Mouse (Mus musculus): ENCODE results near the gene Akap13. TPM values are rescaled to one million over a fixed set of nuclear protein-coding genes. Genes with fewer than 3 reads are reported as not detected.

The Akap13 gene
- total and polyA plus RNA-seq, 2 experiments from 2014 or later, result 13.8 to 26.1 TPM

DNA sequence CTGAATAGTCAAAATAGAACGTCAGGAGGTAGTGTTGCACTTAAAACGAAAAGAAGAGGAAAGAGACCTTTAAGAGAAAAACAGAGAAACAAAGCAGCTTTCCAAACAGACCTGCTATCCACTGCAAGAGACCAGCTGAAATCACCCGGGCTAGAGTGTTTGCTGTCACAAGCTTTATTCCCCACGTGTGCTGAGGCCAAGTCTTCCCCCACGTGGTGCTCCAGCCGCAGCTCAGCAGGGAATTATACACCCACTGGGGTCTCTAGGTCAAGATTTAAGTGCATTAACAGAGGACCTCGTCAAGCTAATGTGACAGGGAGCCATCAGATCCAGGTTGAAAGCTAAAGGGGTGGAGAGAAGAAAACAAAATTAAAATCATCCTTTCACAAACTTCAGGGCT is 24.3 kb upstream of the Akap13 start:
- H3K4me1 ChIP-seq (ENCODE audit: insufficient read depth, low read length), result no peaks in the 10 kb centered on the region
- DNase-seq (ENCODE audit: low spot score), result no peak
- no peaks in the 10 kb centered on the region for H3K9me3 ChIP-seq (ENCODE audit: low read length)
- TF ChIP-seq CTCF (IDR thresholded peaks at IDR 0.05; ENCODE audit: low read depth), result no peak
- no peaks in the 10 kb centered on the region for H3K27me3 ChIP-seq (ENCODE audit: insufficient read depth, low read length)
- no peak overlapping the region for H3K4me3 ChIP-seq (ENCODE audit: low read length)
- WGBS, result 37% methylated on average over 7 of the region's 7 CpGs
- H3K36me3 ChIP-seq (ENCODE audit: insufficient read depth, low read length), result no peaks in the 10 kb centered on the region
- no peak overlapping the region for H3K27ac ChIP-seq
- no peak overlapping the region for H3K4me2 ChIP-seq (ENCODE audit: low read depth, low read length)
- no peak for ATAC-seq
- no peak overlapping the region for H3K9ac ChIP-seq (replicated peaks; ENCODE audit: low read length)

DNA sequence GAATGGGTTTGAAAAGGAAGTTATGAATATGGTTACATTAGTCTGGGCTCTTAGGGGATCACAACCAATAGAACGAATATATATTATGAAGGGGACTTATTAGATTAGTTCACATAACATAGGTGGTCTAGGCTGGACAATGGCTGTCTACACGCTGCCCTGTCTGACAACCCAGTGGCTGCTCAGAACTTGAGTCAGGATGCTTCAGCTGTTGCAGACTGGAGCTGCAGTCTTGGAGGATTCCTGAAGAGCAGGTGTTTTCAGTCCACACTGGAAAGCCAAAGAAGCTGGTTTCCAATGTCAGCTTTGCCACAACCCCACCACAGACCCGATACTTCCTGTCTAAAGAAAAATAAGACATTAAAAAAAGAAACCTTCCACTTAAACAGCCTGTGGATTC is 23.3 kb upstream of the Akap13 start:
- no peak for TF ChIP-seq CTCF (IDR thresholded peaks at IDR 0.05; ENCODE audit: low read depth)
- H3K4me3 ChIP-seq (ENCODE audit: low read length), result no peak overlapping the region
- ATAC-seq (no peak), DNase-seq (ENCODE audit: low spot score) (no peak)
- H3K4me2 ChIP-seq (ENCODE audit: low read depth, low read length), result no peak overlapping the region
- no peaks in the 10 kb centered on the region for H3K9me3 ChIP-seq (ENCODE audit: low read length)
- no peak overlapping the region for H3K9ac ChIP-seq (replicated peaks; ENCODE audit: low read length)
- H3K36me3 ChIP-seq (ENCODE audit: insufficient read depth, low read length), result no peaks in the 10 kb centered on the region
- WGBS, result 90% methylated on average over 3 of the region's 3 CpGs
- no peaks in the 10 kb centered on the region for H3K4me1 ChIP-seq (ENCODE audit: insufficient read depth, low read length)
- H3K27me3 ChIP-seq (ENCODE audit: insufficient read depth, low read length), result no peaks in the 10 kb centered on the region
- H3K27ac ChIP-seq, result no peak overlapping the region

DNA sequence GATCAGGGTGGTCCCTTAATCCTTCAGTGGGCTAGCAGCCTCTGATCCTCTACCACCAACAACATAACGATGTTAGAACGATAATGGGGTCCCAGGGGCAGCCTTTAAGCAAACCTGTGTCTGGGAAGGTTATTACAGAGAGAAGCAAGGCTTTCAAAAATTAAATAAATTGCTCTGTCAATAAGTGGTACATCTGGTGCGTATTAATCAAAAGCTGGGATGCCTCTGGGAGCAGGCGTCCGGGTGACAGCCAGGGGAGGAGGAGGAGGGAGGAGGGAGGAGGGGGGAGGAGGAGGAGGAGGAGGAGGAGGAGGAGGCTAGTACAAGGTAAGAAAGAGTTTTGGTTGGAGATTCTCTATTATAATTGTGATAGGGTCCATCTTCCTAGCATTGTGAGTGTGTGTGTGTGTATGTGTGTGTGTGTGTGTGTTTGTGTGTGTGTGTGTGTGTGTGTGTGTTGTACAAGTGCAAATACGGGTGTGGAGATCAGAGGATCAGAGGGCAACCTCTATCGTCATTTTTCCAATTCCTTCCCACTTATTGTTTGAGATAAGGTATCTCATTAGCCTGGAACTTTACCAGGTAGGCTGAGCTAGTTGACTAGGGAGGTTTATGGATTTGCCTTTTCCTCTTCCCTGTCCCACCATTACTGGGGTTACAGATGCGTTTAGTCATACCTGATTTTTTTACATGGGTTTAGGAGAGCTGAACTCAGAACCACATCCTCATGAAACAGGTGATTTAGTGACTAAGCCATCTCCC is 18.7 kb upstream of the Akap13 start:
- Histone ChIP-seq H3K9me3 (ENCODE audit: low read length) (no peaks in the 10 kb centered on the region), H3K4me1 (ENCODE audit: insufficient read depth, low read length) (no peaks in the 10 kb centered on the region), H3K27me3 (ENCODE audit: insufficient read depth, low read length) (no peaks in the 10 kb centered on the region), H3K36me3 (ENCODE audit: insufficient read depth, low read length) (no peaks in the 10 kb centered on the region), H3K4me3 (ENCODE audit: low read length) (no peak overlapping the region), H3K27ac (no peak overlapping the region), H3K9ac (replicated peaks; ENCODE audit: low read length) (no peak overlapping the region), H3K4me2 (ENCODE audit: low read depth, low read length) (no peak overlapping the region)
- no peak for TF ChIP-seq CTCF (IDR thresholded peaks at IDR 0.05; ENCODE audit: low read depth)
- DNase-seq (ENCODE audit: low spot score) (no peak), ATAC-seq (no peak)
- WGBS, result 70% methylated on average over 6 of the region's 8 CpGs

DNA sequence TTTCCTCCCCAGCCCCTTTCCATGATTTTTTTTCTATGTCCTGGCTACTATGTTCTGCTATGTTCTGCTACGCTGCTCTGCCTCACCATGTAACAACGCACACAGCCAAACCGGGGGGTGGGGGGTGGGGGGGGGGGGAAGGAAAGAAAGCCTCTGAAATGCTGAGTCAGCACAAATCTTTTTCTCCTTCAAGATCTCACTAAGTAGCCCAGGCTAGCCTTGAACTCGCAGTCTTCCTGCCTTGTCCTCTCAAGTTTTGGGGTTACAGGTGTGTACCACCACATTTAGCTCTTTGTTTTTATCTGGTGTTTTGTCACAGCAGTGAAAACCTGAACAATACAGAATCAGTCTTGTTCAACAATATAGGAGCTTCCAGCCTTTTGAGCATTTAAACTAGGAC is 15.8 kb upstream of the Akap13 start:
- 97% methylated on average over 4 of the region's 4 CpGs for WGBS
- DNase-seq (ENCODE audit: low spot score), result no peak
- no peaks in the 10 kb centered on the region for H3K4me1 ChIP-seq (ENCODE audit: insufficient read depth, low read length)
- no peak overlapping the region for H3K4me2 ChIP-seq (ENCODE audit: low read depth, low read length)
- H3K4me3 ChIP-seq (ENCODE audit: low read length), result no peak overlapping the region
- ATAC-seq, result no peak
- H3K9me3 ChIP-seq (ENCODE audit: low read length), result no peaks in the 10 kb centered on the region
- no peaks in the 10 kb centered on the region for H3K27me3 ChIP-seq (ENCODE audit: insufficient read depth, low read length)
- TF ChIP-seq CTCF (IDR thresholded peaks at IDR 0.05; ENCODE audit: low read depth), result no peak
- H3K27ac ChIP-seq, result no peak overlapping the region
- no peaks in the 10 kb centered on the region for H3K36me3 ChIP-seq (ENCODE audit: insufficient read depth, low read length)
- no peak overlapping the region for H3K9ac ChIP-seq (replicated peaks; ENCODE audit: low read length)

DNA sequence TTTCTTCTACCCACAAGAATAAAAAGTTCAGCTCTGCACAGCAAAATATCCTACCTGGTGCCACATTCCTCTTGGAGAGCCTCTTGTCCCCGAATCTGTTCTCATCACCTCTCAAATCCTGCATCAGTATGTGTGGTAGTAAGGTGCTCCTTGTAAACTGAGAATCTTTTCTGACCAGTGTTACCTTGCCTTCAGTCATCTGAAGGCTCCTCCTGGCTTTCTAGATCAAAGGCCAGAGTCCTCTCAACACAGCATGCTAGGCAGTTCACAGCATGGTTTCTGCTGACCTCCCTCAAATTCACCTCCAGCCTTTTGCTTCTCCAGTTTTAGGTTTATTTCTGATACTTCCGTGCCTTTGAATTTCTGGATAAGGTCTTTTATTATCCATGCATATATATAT is 15.1 kb upstream of the Akap13 start:
- Histone ChIP-seq H3K36me3 (ENCODE audit: insufficient read depth, low read length) (no peaks in the 10 kb centered on the region), H3K9me3 (ENCODE audit: low read length) (no peaks in the 10 kb centered on the region), H3K4me3 (ENCODE audit: low read length) (no peak overlapping the region), H3K4me2 (ENCODE audit: low read depth, low read length) (no peak overlapping the region), H3K27ac (no peak overlapping the region), H3K4me1 (ENCODE audit: insufficient read depth, low read length) (no peaks in the 10 kb centered on the region), H3K27me3 (ENCODE audit: insufficient read depth, low read length) (no peaks in the 10 kb centered on the region), H3K9ac (replicated peaks; ENCODE audit: low read length) (no peak overlapping the region)
- 81% methylated on average over 2 of the region's 2 CpGs for WGBS
- no peak for ATAC-seq
- no peak for TF ChIP-seq CTCF (IDR thresholded peaks at IDR 0.05; ENCODE audit: low read depth)
- no peak for DNase-seq (ENCODE audit: low spot score)

DNA sequence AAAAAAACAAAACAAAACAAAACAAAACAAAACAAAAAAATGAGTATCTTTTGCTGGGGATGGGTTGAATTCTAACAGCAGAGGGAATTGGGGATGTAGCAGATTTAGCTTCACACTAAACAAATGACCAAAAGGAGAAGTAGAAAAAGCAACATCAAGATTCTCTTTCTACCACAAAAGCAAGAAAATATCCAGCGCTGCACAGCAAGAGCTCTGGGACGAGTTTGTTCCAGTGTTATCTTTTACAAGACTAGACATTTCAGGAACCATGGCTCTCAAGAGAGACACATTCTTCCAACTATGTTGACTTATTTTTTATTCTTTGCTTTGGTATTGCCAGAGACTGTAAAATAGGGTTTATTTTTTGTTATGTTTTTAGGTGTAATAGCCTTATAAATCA is 13.4 kb upstream of the Akap13 start:
- no peaks in the 10 kb centered on the region for H3K4me1 ChIP-seq (ENCODE audit: insufficient read depth, low read length)
- 81% methylated on average over 2 of the region's 2 CpGs for WGBS
- ATAC-seq, result no peak
- H3K9me3 ChIP-seq (ENCODE audit: low read length), result no peaks in the 10 kb centered on the region
- no peak overlapping the region for H3K4me2 ChIP-seq (ENCODE audit: low read depth, low read length)
- no peak overlapping the region for H3K9ac ChIP-seq (replicated peaks; ENCODE audit: low read length)
- no peak for DNase-seq (ENCODE audit: low spot score)
- no peak for TF ChIP-seq CTCF (IDR thresholded peaks at IDR 0.05; ENCODE audit: low read depth)
- H3K27ac ChIP-seq, result no peak overlapping the region
- H3K36me3 ChIP-seq (ENCODE audit: insufficient read depth, low read length), result no peaks in the 10 kb centered on the region
- H3K4me3 ChIP-seq (ENCODE audit: low read length), result no peak overlapping the region
- no peaks in the 10 kb centered on the region for H3K27me3 ChIP-seq (ENCODE audit: insufficient read depth, low read length)

DNA sequence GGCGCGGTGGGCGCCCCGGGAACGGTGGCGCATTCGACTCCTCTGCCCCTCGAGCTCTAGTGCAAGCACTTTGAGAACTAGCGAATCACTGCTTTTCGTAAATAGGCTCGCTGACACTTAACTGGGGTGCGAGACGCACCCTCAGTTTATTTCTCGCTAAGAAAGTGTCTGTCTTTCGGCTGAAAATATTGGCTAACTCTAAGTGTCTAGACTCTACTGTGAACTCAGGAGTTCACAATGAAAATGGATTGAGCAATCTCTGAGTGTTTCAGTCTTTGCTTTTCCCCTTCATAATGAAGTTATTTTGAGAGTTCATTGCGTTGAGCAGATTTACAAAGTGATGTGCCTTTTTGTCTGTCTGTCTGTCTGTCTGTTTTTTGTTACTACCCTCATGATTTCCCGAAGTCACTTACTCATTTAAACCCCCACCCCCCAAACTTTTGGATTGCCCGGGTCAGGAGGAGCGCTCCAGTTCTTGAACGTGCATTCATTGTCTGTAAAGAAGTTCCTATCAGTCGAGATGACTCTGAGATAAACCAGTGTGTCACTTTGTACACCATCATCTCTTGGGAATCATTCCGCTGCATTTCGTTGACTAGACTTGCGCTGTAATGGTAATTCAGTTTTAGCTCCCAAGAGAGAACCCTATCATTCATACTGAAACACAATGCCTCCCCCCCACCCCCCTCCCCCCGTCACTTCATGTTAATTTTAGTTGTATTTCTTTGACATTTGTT is 986 bp downstream of the Akap13 start:
- peak overlapping the region; percentile 80 for H3K9ac ChIP-seq (replicated peaks; ENCODE audit: low read length)
- no peak for ATAC-seq

More for the DNA sequence above, 986 bp downstream of the Akap13 start:
- peak; percentile 10 for DNase-seq (ENCODE audit: low spot score)
- H3K4me3 ChIP-seq (ENCODE audit: low read length), result peak overlapping the region; percentile 94
- no peaks in the 10 kb centered on the region for H3K4me1 ChIP-seq (ENCODE audit: insufficient read depth, low read length)
- WGBS, result 1% methylated on average over 25 of the region's 25 CpGs
- TF ChIP-seq CTCF (IDR thresholded peaks at IDR 0.05; ENCODE audit: low read depth), result no peak
- peak overlapping the region; percentile 94 for H3K27ac ChIP-seq
- no peaks in the 10 kb centered on the region for H3K36me3 ChIP-seq (ENCODE audit: insufficient read depth, low read length)
- no peaks in the 10 kb centered on the region for H3K9me3 ChIP-seq (ENCODE audit: low read length)
- peak overlapping the region; percentile 63 for H3K4me2 ChIP-seq (ENCODE audit: low read depth, low read length)
- H3K27me3 ChIP-seq (ENCODE audit: insufficient read depth, low read length), result no peaks in the 10 kb centered on the region
